Mouse (Mus musculus): Measurements from ENCODE around the gene Mpzl3.
A peak's percentile ranks its signal among the peaks of the same experiment; 100 is the strongest.
"Not testable (repeated sequence)": the region's sequence is repeated elsewhere in the genome, so short reads cannot be mapped to it uniquely, and the experiment has no call there.

The Mpzl3 gene

DNA sequence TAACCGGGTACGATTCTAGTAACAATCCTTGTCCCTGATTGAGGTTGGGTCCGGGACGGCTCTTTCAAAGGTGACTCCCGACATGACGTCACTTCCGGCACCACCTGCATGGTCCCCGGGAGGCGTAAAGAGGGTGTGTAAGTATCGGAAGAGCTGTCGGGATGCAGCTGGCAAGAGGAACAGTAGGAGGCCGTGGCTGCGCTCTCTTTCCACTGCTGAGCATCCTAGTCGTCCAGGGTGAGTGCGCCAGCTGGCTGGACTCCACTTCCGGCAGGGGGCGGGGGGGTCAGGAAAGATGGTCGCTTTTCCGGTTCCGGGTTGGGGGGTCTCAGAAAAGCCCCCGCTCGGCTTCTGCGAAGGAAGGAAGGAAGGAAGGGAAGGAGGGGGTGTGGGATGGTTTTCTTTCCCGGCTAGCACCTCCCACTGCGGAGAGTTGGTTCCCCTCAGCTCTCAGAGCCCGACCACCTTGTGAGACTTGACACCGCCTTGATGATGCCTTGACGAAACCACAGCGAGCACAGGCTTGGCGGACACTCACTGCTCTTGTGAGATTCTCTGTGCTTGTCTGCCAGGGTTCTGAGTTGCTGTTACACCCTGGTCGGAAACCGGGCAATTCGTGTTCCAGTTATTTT is at the start of gene Mpzl3:
Gene Mpzl3, plus strand, starts transcription at position 105 of the 632 bp plus-strand sequence.
- DNase-seq = peak; percentile 96

DNA sequence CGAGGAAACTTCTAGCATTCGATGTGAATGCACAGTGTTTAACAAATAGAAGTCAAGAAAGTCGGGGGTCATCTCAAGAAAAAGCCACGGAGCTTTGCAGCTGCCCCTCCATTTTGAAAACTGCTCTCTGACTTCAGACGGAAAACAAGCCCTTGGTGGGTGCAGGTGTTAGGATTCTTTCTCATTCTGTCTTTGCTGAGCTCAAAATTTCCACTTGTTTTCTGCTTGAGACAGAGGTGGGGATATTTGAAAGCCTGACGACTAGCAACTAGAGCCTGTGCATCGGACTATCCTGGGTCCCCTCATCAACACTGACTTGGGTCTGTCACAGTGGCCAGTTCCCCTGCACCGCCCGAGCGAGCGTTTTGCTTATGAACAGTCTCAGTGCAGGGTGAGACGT is 47.6 kb upstream of the Mpzl3 start:
- DNase-seq = no peak

DNA sequence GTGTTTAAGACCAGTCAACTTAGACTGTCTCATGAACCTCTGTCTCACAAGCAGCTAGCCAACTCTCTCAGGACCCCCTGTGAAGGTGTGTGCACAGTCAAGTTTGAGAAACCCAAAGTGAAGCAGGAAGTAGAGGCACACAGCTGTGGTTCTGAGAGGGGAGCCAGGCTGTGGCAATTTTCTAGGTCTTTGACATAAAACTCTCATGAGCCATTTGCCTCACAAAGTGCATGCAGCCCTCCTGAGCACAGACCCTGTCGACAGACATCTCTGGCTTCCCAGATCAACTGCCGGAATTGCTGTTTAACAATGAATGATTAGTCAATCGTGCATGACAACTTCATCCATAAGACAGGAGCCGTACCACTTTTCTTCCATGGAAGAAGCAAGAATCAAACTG is 46.6 kb upstream of the Mpzl3 start:
- DNase-seq = no peak

DNA sequence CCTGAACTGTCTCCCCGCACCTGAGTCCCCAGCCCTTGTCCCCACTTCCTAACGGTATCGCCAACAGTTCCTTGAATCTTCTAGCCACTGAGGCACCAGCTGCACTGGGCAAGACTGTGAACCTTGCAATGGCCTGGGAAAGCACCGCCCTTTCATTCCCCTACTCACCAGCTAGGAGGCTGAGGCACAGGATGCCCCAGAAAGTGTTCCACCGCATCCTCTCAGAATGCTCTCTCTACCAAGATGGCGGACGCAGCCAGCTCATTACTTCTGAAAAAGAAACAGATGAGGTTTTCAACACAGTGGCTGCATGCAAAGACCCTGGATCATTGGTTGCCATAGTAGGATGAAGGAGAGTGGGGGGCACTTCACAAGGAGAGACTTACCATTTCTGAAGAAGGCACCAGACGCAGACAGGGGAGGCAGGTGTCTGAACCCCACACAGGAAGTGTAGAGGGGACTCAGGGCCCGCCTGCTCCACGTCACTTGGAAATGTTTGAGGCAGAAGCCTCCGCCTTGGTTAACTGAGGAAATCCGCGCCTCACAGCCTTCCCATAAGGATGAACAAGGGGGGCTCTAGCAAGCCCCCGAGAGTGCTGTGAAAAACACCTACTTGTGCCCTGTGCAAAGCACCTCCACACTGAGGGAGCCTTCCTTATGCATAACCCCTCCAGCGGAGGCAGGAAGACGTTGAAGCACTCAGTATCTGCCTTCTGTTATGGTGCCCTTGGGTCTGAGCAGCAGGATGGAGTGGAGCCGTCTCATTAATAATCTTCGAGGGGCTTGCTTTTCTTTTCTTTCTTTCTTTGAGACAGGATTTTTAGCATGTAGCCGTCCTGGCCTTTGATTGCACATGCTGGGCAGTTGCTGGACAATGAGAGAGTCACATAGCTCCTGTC is 45.6 kb upstream of the Mpzl3 start, which contains the start of gene Cd3e:
Gene Cd3e, minus strand, starts transcription at position 448 of the 899 bp plus-strand sequence.
- DNase-seq = no peak

DNA sequence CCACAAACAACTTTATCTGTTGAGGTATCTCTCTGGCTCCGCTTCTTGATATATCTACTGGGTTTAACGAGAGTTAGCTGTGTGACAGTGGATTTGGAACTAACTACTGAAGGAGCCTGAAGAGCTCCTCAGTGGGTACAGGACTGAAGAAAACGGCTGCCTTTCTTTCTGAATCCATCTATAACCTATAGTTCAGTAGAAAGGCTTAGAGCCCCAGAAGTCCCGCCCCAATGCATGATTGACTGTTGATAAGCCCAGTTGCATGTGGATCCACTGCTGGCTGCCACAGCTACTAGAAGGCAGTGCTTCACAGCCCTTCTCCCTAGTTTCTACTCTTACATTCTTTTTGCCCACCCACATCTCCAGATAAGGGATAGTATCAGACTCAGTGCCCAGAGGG is 44.5 kb upstream of the Mpzl3 start:
- DNase-seq = no peak

DNA sequence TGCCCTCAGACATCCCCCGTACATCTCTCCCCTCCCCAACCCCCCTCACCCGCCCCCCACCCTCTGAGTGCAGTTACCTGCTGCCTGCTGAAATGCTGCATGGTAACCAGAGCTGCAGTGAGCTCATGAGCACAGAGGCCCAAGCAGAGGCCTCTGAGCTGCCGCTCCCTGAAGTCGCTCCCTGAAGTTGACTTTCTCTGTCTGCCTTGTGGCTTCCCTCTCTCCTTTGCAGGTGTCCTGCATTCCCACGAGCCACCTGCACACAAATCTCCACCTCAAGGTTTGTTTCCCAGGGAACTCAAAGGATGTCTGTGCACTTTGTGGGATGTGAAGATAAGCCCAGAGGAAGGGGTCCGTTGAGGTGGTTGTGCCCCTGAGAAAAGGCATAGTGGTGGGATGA is 43.7 kb upstream of the Mpzl3 start:
- DNase-seq = no peak

DNA sequence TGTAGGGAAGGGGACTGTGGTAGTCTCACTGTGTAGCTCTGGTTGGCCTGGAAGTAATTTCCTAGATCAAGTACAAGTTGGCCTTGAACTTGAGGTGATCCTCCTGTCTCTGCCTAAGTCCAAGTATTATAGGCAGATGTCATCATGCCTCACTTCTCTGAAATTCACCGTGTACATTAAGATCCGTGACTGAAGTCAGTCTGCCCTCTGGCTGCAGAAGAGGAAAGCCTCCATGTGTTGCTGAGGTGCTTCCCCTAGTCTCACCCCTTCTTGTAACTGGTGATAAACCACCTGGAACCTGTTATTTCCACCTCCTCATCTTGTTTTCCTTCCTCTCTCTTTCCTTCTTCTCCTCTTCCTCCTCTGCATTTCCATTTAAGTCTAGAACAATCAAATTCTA is 40.1 kb upstream of the Mpzl3 start:
- no peak for DNase-seq

DNA sequence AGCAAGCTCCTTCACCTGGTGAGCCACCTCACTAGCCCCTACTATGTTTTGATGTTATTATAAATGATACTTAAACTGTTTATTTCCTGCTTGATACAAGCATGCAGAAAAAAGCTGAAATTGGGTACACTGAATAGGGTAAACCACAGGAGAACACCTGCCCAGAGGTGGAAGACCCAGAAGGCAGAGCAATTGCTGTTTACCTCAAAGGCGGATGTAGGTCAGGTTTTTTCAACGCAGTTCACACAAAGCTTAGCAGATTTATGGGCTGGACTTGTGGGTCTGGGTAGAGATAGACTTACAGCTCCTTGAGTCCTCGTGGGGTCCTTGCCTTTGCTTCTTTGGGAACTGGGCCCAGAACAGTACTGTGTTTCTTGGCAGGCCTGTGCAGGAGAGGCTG is 39.1 kb upstream of the Mpzl3 start:
- DNase-seq = no peak

DNA sequence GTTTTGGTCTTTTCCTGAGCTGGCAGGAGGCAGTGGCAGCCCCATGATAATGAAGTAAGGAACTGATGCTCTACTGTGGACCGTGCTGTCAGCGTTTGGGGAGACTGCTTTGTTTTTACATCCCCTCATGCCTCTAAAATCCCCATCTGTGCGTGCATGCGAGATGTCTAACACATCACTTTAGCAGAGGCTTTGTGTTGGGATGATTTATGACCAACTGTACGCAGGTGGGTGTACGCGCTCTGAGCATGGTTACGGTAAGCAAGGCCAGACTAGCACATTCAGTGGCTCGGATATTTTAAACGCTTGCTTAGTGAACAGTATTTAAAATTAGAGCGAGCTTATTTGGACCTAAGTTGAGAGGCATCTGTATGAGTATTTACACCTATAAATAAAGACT is 37.0 kb upstream of the Mpzl3 start:
- no peak for DNase-seq

DNA sequence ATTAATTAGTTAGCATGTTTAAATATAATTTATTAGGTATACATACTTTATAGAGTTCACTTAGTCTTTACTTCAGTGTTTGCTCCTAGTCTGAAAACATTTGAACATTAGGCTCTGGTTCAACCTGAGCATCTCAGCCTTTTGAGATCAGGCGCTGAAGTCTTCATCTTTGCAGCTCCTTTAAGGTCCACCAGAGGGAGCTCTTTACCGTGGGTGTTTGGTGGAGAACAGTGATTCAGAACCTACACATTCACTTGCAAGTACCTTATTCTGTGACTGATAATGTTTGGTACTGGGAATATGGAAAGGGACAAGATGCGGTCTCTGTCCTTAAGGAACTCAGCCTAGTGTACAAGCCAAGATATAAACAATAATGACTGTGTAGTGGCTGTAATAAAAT is 32.2 kb upstream of the Mpzl3 start:
- DNase-seq = peak; percentile 76

DNA sequence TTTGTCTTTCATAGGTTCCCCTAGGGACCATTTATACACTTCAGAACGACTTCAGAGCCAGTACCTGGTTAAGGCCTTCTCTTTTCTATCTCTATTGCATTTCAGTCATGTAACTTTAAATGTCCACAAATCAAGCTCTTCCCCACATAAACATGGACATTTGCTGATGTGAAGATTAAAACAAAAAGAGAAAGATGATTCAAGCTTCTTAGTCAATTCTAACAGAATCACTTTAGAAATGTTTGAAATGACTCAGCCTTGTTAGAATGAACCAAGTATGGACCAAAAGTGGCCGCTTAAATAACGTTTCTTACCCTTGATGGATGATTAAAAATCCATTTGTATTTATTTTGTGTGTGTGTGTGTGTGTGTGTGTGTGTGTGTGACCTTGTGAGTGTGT is 31.3 kb upstream of the Mpzl3 start:
- no peak for DNase-seq

DNA sequence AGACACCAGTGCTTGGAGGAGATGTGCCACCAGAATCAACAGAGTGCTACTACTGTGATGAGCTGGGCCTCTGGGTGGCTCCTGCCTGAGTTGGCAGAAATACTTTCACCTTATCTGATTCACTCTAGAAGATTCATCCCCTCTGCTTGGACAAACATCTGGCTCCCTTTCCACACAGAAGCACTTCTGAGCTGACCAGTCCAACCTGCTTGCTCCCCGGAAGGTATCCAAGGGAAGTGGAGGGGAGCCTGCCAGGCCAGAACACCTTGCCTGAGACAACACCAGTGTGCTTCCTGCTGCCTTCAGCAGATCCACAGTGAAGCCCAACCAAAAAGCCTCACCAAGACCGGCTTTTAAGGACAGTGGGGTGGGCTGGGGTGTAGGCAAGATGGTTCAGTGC is 30.8 kb upstream of the Mpzl3 start:
- no peak for DNase-seq

DNA sequence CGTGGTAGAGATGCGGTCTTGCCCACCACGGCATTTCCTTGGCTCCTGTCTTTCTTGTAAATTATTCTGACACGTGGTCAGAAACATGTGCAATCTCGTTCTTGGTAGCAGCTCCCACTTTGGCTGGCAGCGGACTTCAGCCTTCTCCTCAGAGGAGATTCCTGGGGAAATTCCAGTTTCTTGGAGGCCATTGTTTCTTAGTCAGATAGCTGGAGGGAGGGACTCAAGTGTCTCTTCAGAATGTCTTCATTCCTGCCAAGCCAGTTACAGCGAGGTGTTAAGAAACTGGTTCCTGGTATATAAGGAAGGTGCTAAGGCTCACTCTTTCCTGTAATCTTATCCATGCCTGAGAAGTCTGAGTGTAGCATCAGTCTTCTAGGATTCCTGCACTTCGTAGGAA is 27.6 kb upstream of the Mpzl3 start:
- no peak for DNase-seq

DNA sequence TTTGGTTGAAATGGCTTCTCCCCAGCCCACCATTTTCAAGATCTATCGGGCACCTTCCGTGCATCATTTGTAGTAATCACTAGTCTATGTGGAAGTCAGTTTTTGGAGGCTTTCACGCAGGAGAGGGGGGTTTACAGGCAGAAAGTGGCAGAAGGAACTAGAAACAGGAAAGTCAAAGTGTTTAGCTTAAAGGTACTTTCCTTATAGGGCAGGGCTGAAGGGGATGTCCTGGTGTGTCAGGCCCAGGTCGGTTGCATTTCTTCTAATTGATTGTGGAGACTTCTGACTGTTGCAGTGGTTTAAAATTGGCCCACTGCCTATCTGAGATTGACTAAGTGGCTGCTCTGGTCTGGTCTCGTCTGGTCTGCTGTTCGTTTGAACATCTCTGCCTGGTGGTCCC is 24.6 kb upstream of the Mpzl3 start:
- no peak for DNase-seq

DNA sequence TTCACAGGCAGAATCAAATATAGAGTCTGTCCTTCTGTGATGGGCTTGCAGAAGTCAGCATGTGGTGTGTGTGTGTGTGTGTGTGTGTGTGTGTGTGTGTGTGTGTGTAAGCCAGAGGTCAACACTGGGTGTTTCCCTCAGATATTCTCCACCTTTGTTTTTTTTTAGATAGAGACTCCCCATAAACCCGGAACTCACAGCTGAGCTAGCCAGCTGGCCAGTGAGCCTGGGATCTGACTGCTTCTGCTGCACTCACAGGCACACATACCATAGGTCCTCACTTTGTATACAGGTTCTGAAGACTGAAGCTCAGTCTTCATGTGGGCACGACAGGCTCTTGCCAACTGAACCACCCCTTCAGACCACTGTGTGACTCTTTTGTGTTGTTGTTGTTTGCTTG is 22.7 kb upstream of the Mpzl3 start:
- no peak for DNase-seq

DNA sequence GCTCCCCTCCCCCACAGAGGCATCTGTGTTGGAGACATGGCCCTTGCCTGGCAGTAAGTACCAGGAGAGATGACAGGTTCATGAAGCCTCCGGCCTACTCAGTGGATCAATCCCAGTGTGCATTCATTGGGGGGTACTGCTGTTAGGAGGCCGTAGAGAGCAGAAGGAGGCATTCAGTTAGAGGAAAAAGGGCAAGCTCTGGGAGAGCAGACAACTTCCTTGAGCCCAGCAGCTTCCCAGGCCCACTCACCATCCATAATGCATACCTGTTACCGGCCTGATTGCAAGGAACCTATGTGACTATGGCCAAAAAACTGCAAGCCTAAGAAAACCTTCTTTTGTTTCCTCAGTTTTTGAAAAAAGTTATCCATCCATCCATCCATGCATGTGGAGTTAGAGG is 20.5 kb upstream of the Mpzl3 start:
- DNase-seq = no peak

DNA sequence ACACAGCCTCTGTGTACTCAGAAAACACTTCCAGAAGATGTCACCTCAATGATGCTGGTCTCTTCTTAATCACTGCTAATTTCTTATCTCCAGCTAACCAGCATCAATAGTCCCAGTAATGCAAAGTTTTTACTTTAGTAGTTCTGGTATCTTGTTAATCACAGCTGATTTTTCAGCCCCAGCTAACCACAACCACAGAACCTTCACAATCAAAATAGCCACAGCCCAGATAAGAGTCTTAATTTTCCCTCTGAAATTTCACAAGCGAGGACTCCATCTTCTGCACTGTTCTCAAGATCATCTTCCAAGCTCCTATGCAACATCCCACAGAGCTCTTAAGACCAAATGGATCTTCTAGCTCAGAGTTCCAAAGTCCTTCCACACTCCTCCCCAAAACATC is 17.2 kb upstream of the Mpzl3 start:
- DNase-seq = not testable (repeated sequence)

DNA sequence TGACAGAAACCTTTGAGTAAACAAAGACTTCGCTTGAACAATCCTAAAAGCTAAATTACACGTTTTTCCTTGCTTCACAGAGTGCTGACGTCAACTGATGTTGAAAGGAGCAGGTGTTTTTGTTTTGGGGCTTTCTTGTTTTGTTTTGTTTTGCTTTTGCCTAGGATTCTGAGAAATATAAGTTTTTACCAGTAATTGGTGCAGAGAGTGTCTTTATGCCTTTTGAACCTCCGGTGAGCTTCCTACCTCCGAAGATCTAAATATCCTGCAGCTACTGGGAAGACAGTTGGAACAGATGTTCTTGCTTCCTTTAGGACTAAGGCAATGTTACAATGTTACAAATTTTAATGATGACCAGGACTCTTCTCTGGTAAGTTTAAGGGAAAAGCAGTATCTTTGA is 15.5 kb upstream of the Mpzl3 start, which contains the start of gene Mpzl2:
Gene Mpzl2, plus strand, starts transcription at position 301 of the 400 bp plus-strand sequence.
- no peak for DNase-seq

DNA sequence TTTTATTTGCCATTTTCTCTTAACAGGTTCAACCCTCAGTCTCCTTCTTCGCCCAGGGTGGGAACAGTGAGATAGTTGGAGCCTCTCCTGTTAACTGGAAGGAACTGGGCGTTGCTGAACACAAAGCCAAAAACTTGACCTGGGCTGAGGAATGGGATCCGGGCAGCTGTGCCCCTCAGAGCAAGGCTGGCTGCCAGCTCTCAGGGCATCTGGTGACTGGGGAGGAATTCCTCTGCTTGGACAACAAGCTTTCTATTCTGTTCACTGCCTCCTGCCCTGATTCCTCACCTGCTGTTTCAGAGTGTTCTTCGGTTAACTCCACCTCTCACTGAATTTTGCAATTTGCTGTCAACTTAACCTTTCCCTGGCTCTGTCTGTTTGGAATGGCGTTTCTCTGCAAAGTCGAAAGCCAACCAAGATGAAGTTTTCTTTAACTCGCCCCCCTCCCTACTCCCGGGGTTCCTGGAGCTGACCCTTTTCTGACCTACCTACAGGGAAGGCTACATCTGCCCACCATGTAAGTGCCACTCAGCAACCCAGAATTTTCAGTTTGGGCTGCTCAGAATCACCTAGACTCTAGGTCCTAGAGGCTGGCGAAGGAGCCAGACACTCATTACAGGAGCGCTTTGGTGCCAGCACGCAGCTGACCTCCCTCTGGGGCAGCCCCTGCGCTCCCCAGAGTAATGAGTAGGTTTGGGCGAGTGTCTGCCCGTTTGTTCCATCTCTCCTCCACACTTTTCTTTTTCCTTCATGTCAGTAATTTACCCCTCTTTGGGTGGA is 14.7 kb upstream of the Mpzl3 start:
- no peak for DNase-seq

DNA sequence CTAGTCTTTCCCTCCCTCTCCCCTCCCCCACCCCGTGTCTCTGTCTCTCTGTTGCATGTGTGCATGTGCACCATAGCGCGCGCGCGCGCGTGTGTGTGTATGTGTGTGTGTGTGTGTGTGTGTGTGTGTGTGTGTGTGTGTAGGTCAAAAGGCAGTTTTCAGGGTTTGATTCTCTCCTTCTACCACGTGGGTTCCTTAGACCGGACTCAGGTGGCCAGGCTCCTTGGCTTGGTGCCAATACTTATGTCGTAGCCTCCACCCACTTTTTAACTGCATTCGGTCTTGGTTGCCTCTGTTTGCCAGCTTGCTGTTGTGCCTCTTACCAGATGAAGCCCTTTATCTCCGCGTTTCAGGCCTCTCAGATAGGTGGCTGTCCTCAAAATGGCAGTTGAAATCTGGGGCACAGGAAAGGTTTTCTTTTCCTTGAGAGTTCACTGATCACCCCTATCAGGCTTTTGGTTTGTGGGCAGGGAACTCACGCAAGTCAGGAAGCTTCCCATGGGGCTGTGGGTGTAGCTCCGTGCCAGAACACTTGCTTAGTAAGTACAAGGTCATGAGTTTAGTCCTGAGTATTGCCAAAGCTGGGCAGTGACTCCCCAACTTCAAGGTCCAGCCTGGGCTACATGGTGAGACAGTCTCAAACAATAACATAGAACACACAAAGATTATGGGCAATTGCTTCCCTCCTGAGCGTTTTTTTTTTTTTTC is 13.7 kb upstream of the Mpzl3 start:
- peak; percentile 23 for DNase-seq

DNA sequence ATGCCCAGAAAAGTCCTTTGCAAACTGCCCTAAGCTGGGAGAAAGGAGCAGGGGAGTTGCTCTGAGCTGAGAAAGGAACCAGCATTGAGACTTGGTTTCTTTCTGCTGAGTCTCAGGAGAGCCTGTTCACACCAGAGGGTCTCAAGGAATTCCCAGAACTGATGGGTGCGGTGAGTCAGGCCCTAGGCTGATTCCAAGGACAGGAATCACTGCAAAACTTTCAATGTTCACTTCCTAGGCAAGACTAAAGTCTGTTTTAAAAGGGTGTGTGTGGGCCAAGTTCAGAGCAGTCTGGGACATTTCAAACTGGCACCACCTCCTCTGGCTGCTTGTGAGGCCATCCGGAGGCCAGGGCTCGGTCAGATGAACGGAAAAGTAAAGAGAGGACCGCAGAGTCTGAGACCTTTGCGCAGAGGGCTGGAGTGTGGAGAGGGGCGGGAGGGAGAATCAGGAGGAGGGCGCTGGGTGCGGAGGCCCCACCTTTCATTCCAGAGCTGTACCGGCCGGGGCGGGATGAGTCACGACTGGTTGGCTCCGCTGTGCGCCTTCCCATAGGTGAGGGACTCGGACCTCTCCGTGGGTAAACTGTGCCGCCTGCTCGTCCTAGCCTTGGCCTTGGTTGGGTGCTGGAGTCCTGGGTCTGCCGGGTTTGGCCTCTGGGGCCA is 12.8 kb upstream of the Mpzl3 start:
- DNase-seq = peak; percentile 40

DNA sequence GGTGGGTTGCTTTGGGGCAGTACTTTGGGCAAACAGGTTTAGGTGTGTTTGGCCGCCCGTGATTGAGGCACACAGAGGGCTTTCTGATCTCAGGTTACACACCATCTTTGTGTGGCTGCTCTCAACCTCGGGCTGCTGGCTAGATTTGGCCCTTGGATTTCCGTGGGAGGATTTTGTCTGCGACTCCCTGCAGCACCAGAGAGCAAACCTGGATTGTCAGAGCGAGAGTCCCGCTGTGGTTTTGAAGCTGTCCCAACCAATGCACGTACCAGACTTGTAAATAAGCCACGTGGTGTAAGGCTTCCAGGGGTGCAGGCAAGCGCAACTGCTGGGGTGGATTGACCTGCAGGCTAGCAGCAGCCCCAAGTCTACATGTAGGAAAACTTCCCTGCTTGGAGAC is 12.0 kb upstream of the Mpzl3 start:
- peak; percentile 29 for DNase-seq

Data from embryo, embryonic 11 days (tissue).